Mouse (Mus musculus): Measurements from ENCODE around the gene Pja2.

GRCm38 (mm10) chr17:64286836-64287235 is 44.9 kb downstream of the Pja2 start:
- TF ChIP-seq POLR2A (IDR thresholded peaks at IDR 0.05; ENCODE audit: borderline replicate concordance, low read depth, low read length), result no peak
- no peak for TF ChIP-seq CTCF (IDR thresholded peaks at IDR 0.05; ENCODE audit: low read depth, low read length)
